Mouse (Mus musculus) limb, embryonic 12.5 days (tissue): ENCODE data around the gene 1700088E04Rik. TPM values are rescaled to one million over a fixed set of nuclear protein-coding genes. Genes with fewer than 3 reads are reported as not detected.

Source experiments
- ATAC-seq: fragments of 200-750 bp; cut with Nextera tagmentation; 2 replicates; pipeline ENCODE4 v1.8.0; 2017; ENCODE audit warnings: low read depth, moderate TSS enrichment; ENCODE audit not compliant: insufficient number of reproducible peaks, insufficient read depth, low FRiP score, low TSS enrichment
- H3K27ac ChIP-seq: fragments of 300-500 bp; sonication (generic); 2 replicates; pipeline ENCODE4 v1.5.1; 2016; ENCODE audit warnings: mild to moderate bottlenecking, moderate library complexity
- H3K27me3 ChIP-seq: fragments of 300-500 bp; sonication (generic); 2 replicates; pipeline ENCODE4 v1.6.1; 2016; ENCODE audit warnings: mild to moderate bottlenecking, moderate library complexity
- H3K36me3 ChIP-seq: fragments of 300-500 bp; sonication (generic); 2 replicates; pipeline ENCODE4 v1.6.1; 2016; ENCODE audit warnings: mild to moderate bottlenecking, moderate library complexity
- H3K4me1 ChIP-seq: fragments of 300-500 bp; sonication (generic); replicated peaks from 2 replicates; pipeline ENCODE4 v1.6.1; 2016
- H3K4me2 ChIP-seq: fragments of 300-500 bp; sonication (generic); 2 replicates; pipeline ENCODE4 v1.6.1; 2016; ENCODE audit warnings: mild to moderate bottlenecking, moderate library complexity
- H3K4me3 ChIP-seq: fragments of 300-500 bp; sonication (generic); replicated peaks from 2 replicates; pipeline ENCODE4 v1.5.1; 2016; ENCODE audit warnings: mild to moderate bottlenecking
- H3K9ac ChIP-seq: fragments of 300-500 bp; sonication (generic); replicated peaks from 2 replicates; pipeline ENCODE4 v1.6.1; 2016; ENCODE audit warnings: mild to moderate bottlenecking, moderate library complexity
- H3K9me3 ChIP-seq: fragments of 300-500 bp; sonication (generic); 2 replicates; pipeline ENCODE4 v1.6.1; 2016; ENCODE audit warnings: mild to moderate bottlenecking, moderate library complexity
- WGBS: fragments of 180-500 bp; shearing (Covaris S2); methylation state at CpG from one replicate; pipeline ENCODE4 v1.1.7; 2016; 5-methylcytosine and 5-hydroxymethylcytosine counted together
- polyA plus RNA-seq: library from polyadenylated mRNA; unstranded; fragments of >200 nt; fragmentation: Nextera tagmentation; extraction: Ambion mirVana; gene quantifications from 2 replicates; pipeline ENCODE4 v1.2.1, GENCODE M21; 2016

Gene 1700088E04Rik
- polyA plus RNA-seq, 1 experiment from 2014 or later, result 8.4 TPM

GRCm38 (mm10) chr15:79115276-79115675 lies 25.8 kb downstream of the 1700088E04Rik start:
- H3K4me3 ChIP-seq, result no peak overlapping the region

GRCm38 (mm10) chr15:79111774-79112173 lies 29.3 kb downstream of the 1700088E04Rik start:
- no peak for ATAC-seq
- Histone ChIP-seq H3K9ac (no peak overlapping the region), H3K4me1 (peaks cover 36% of the 10 kb centered on the region), H3K27me3 (peaks cover 8% of the 10 kb centered on the region), H3K27ac (no peak overlapping the region), H3K9me3 (no peaks in the 10 kb centered on the region), H3K4me3 (no peak overlapping the region), H3K4me2 (no peak overlapping the region), H3K36me3 (peaks cover 44% of the 10 kb centered on the region)
- 91% methylated on average over 4 of the region's 4 CpGs for WGBS

More at GRCm38 (mm10) chr15:79115276-79115675, 25.8 kb downstream of the 1700088E04Rik start:
- peak overlapping the region; percentile 23; the same call in 1 of the 2 replicates for H3K9ac ChIP-seq
- WGBS, result 58% methylated on average over 5 of the region's 5 CpGs
- no peak overlapping the region for H3K4me2 ChIP-seq
- H3K27me3 ChIP-seq, result peaks cover 4% of the 10 kb centered on the region; the same call in 1 of the 2 replicates
- no peaks in the 10 kb centered on the region for H3K9me3 ChIP-seq
- ATAC-seq, result no peak
- H3K36me3 ChIP-seq, result peaks cover 79% of the 10 kb centered on the region
- peaks cover 16% of the 10 kb centered on the region for H3K4me1 ChIP-seq
- H3K27ac ChIP-seq, result 0 out of 2 replicates have a peak overlapping the region, but pooled peaks have one; percentile 23

- H3K27me3 ChIP-seq, result peaks cover 8% of the 10 kb centered on the region
- no peak overlapping the region; the same call in 1 of the 2 replicates for H3K9ac ChIP-seq
- peak overlapping the region; percentile 92 for H3K4me3 ChIP-seq
- peak overlapping the region; percentile 96 for H3K4me2 ChIP-seq
- H3K27ac ChIP-seq, result no peak overlapping the region
- H3K4me1 ChIP-seq, result peaks cover 36% of the 10 kb centered on the region
- no peak for ATAC-seq
- 57% methylated on average over 2 of the region's 2 CpGs for WGBS
- H3K36me3 ChIP-seq, result peaks cover 32% of the 10 kb centered on the region
- no peaks in the 10 kb centered on the region for H3K9me3 ChIP-seq
These were observed 30.5 kb downstream of the 1700088E04Rik start for GRCm38 (mm10) chr15:79110528-79110927.

GRCm38 (mm10) chr15:79110031-79110430 lies 31.0 kb downstream of the 1700088E04Rik start:
- peak overlapping the region; percentile 89 for H3K9ac ChIP-seq
- ATAC-seq, result no peak
- H3K36me3 ChIP-seq, result peaks cover 27% of the 10 kb centered on the region
- 18% methylated on average over 9 of the region's 9 CpGs for WGBS
- peaks cover 8% of the 10 kb centered on the region for H3K27me3 ChIP-seq
- H3K4me2 ChIP-seq, result peak overlapping the region; percentile 96
- peak overlapping the region; percentile 92 for H3K4me3 ChIP-seq
- H3K4me1 ChIP-seq, result peaks cover 36% of the 10 kb centered on the region
- no peaks in the 10 kb centered on the region for H3K9me3 ChIP-seq
- H3K27ac ChIP-seq, result no peak overlapping the region

GRCm38 (mm10) chr15:79109321-79109934 lies 31.6 kb downstream of the 1700088E04Rik start:
- H3K27me3 ChIP-seq, result peaks cover 8% of the 10 kb centered on the region
- peak overlapping the region; percentile 92 for H3K4me3 ChIP-seq
- H3K9ac ChIP-seq, result peak overlapping the region; percentile 89
- H3K4me1 ChIP-seq, result peaks cover 36% of the 10 kb centered on the region
- peak; percentile 9; the same call in 1 of the 2 replicates for ATAC-seq
- H3K36me3 ChIP-seq, result peaks cover 21% of the 10 kb centered on the region; the same call in 1 of the 2 replicates
- H3K4me2 ChIP-seq, result peak overlapping the region; percentile 96
- WGBS, result under 1% methylated on average over 46 of the region's 46 CpGs
- H3K9me3 ChIP-seq, result no peaks in the 10 kb centered on the region
- peak overlapping the region; percentile 93 for H3K27ac ChIP-seq

- under 1% methylated on average over 73 of the region's 85 CpGs for WGBS
- peaks cover 16% of the 10 kb centered on the region; the same call in 1 of the 2 replicates for H3K36me3 ChIP-seq
- H3K27ac ChIP-seq, result peak within 1 kb of the TSS; percentile 93
- peak within 1 kb of the TSS; percentile 96 for H3K4me2 ChIP-seq
- H3K4me3 ChIP-seq, result peak within 1 kb of the TSS; percentile 92
- peaks cover 8% of the 10 kb centered on the region for H3K27me3 ChIP-seq
- ATAC-seq, result peak; percentile 87
- peak within 1 kb of the TSS; percentile 89 for H3K9ac ChIP-seq
- peaks cover 36% of the 10 kb centered on the region for H3K4me1 ChIP-seq
- no peaks in the 10 kb centered on the region for H3K9me3 ChIP-seq
These were observed 32.4 kb downstream of the 1700088E04Rik start, which contains the start of gene Micall1 for GRCm38 (mm10) chr15:79108421-79109320. Gene Micall1, plus strand, starts transcription at chr15:79108898.

- Histone ChIP-seq H3K36me3 (peaks cover 10% of the 10 kb centered on the region; the same call in 1 of the 2 replicates), H3K27ac (peak overlapping the region; percentile 93), H3K27me3 (peaks cover 8% of the 10 kb centered on the region), H3K9me3 (no peaks in the 10 kb centered on the region), H3K4me1 (peaks cover 36% of the 10 kb centered on the region), H3K4me3 (peak overlapping the region; percentile 92), H3K9ac (peak overlapping the region; percentile 89; the same call in 1 of the 2 replicates), H3K4me2 (peak overlapping the region; percentile 96)
- WGBS, result 14% methylated on average over 7 of the region's 7 CpGs
- ATAC-seq, result no peak
These were observed 33.1 kb downstream of the 1700088E04Rik start for GRCm38 (mm10) chr15:79107966-79108365.

GRCm38 (mm10) chr15:79105804-79106203 lies 35.2 kb downstream of the 1700088E04Rik start:
- Histone ChIP-seq H3K27me3 (peaks cover 7% of the 10 kb centered on the region), H3K4me2 (no peak overlapping the region), H3K9me3 (no peaks in the 10 kb centered on the region), H3K4me1 (peaks cover 35% of the 10 kb centered on the region), H3K9ac (no peak overlapping the region), H3K36me3 (no peaks in the 10 kb centered on the region), H3K27ac (no peak overlapping the region), H3K4me3 (no peak overlapping the region)
- ATAC-seq, result no peak
- WGBS, result 63% methylated on average over 2 of the region's 2 CpGs

GRCm38 (mm10) chr15:79103264-79103663 lies 37.8 kb downstream of the 1700088E04Rik start:
- no peaks in the 10 kb centered on the region for H3K9me3 ChIP-seq
- no peak overlapping the region for H3K27ac ChIP-seq
- no peaks in the 10 kb centered on the region for H3K27me3 ChIP-seq
- 76% methylated on average over 10 of the region's 10 CpGs for WGBS
- no peak overlapping the region for H3K4me3 ChIP-seq
- no peak for ATAC-seq
- H3K4me1 ChIP-seq, result peaks cover 22% of the 10 kb centered on the region
- H3K4me2 ChIP-seq, result no peak overlapping the region
- H3K9ac ChIP-seq, result no peak overlapping the region
- no peaks in the 10 kb centered on the region for H3K36me3 ChIP-seq

GRCm38 (mm10) chr15:79101531-79101930 lies 39.5 kb downstream of the 1700088E04Rik start:
- Histone ChIP-seq H3K36me3 (no peaks in the 10 kb centered on the region), H3K9ac (0 out of 2 replicates have a peak overlapping the region, but pooled peaks have one; percentile 12), H3K4me3 (no peak overlapping the region), H3K9me3 (no peaks in the 10 kb centered on the region), H3K4me1 (peaks cover 27% of the 10 kb centered on the region), H3K27ac (peak overlapping the region; percentile 31; the same call in 1 of the 2 replicates), H3K27me3 (no peaks in the 10 kb centered on the region), H3K4me2 (no peak overlapping the region)
- no peak for ATAC-seq

GRCm38 (mm10) chr15:79100391-79100790 lies 40.7 kb downstream of the 1700088E04Rik start:
- no peak overlapping the region for H3K4me3 ChIP-seq
- no peaks in the 10 kb centered on the region for H3K9me3 ChIP-seq
- H3K4me2 ChIP-seq, result no peak overlapping the region
- no peak for ATAC-seq
- H3K9ac ChIP-seq, result no peak overlapping the region
- no peak overlapping the region for H3K27ac ChIP-seq
- H3K27me3 ChIP-seq, result no peaks in the 10 kb centered on the region
- peaks cover 9% of the 10 kb centered on the region; the same call in 1 of the 2 replicates for H3K36me3 ChIP-seq
- H3K4me1 ChIP-seq, result peaks cover 27% of the 10 kb centered on the region
- 63% methylated on average over 4 of the region's 4 CpGs for WGBS
